7 mouse cellular contexts compared by ENCODE assay signal in genomic region chr13:102957508-102958272, GRCm38 (mm10).
DNase-seq lines count a peak whose midpoint lies in the region; ATAC-seq and TF ChIP-seq lines count a peak whose summit lies in the region.

No protein-coding gene starts in this region.

- peaks cover 11% of the 10 kb centered on the region for H3K79me3 ChIP-seq in C2C12 (ENCODE audit: low read depth)

- DNase-seq in Muller cell, postnatal 12 days (ENCODE audit: inconsistent ontology term): peak; percentile 54
- DNase-seq in mesoderm, embryonic 11.5 days (ENCODE audit: low read depth, low spot score): peak; percentile 54
- DNase-seq in stomach, postnatal 0 days (ENCODE audit: low spot score): no peak
- DNase-seq in urinary bladder, postnatal 4 days (ENCODE audit: low spot score in 2 of 2): no peak

- peak overlapping the region; percentile 50 for H3K9ac ChIP-seq in forebrain, embryonic 12.5 days
- H3K9ac ChIP-seq in intestine, embryonic 16.5 days (ENCODE audit: low read depth, low read length): peak overlapping the region; percentile 52; the same call in 1 of the 2 replicates
- peak overlapping the region; percentile 47 for H3K9ac ChIP-seq in stomach, postnatal 0 days (ENCODE audit: low read length)

- peaks cover 21% of the 10 kb centered on the region for H3K79me2 ChIP-seq in C2C12 (ENCODE audit: control insufficient read depth, insufficient read depth)

- no peaks in the 10 kb centered on the region for H3K9me3 ChIP-seq in forebrain, embryonic 12.5 days
- H3K9me3 ChIP-seq in intestine, embryonic 16.5 days (ENCODE audit: control insufficient read depth, low read length): no peaks in the 10 kb centered on the region
- H3K9me3 ChIP-seq in stomach, postnatal 0 days (ENCODE audit: control insufficient read depth, low read length): no peaks in the 10 kb centered on the region

- WGBS in forebrain, embryonic 12.5 days: 3% methylated on average over 15 of the region's 15 CpGs
- 8% methylated on average over 15 of the region's 15 CpGs for WGBS in intestine, embryonic 16.5 days
- WGBS in stomach, postnatal 0 days: 8% methylated on average over 15 of the region's 15 CpGs

- ATAC-seq in forebrain, embryonic 12.5 days (ENCODE audit: low FRiP score): peak; percentile 81
- peak; percentile 52 for ATAC-seq in intestine, embryonic 16.5 days
- ATAC-seq in stomach, postnatal 0 days (ENCODE audit: low FRiP score, low TSS enrichment): peak; percentile 42; the same call in 1 of the 2 replicates

- peak overlapping the region; percentile 64 for H3K4me2 ChIP-seq in forebrain, embryonic 12.5 days
- peak overlapping the region; percentile 60 for H3K4me2 ChIP-seq in intestine, embryonic 16.5 days (ENCODE audit: low read depth, low read length)
- peak overlapping the region; percentile 48 for H3K4me2 ChIP-seq in stomach, postnatal 0 days (replicated peaks; ENCODE audit: low read depth)

- H3K4me3 ChIP-seq in C2C12 (ENCODE audit: insufficient read depth, poor library complexity, severe bottlenecking): peak overlapping the region; percentile 26
- H3K4me3 ChIP-seq in forebrain, embryonic 12.5 days (replicated peaks): peak overlapping the region; percentile 37
- peak overlapping the region; percentile 32 for H3K4me3 ChIP-seq in intestine, embryonic 16.5 days (ENCODE audit: low read length)
- peak overlapping the region; percentile 39 for H3K4me3 ChIP-seq in stomach, postnatal 0 days (ENCODE audit: low read depth, low read length)

- TF ChIP-seq CTCF in C2C12 (IDR thresholded peaks at IDR 0.05; ENCODE audit: control insufficient read depth, insufficient read depth, insufficient read length): no peak
- peak; percentile 16; the same call in 1 of the 2 replicates for TF ChIP-seq CTCF in stomach, postnatal 0 days (IDR thresholded peaks at IDR 0.05; ENCODE audit: low read depth)

- no peaks in the 10 kb centered on the region for H3K27me3 ChIP-seq in C2C12 (ENCODE audit: control insufficient read depth, insufficient read depth, insufficient read length)
- no peaks in the 10 kb centered on the region for H3K27me3 ChIP-seq in forebrain, embryonic 12.5 days
- H3K27me3 ChIP-seq in intestine, embryonic 16.5 days (replicated peaks; ENCODE audit: control insufficient read depth, insufficient read depth, low read length): no peaks in the 10 kb centered on the region
- H3K27me3 ChIP-seq in stomach, postnatal 0 days (ENCODE audit: control insufficient read depth, insufficient read depth, low read length): no peaks in the 10 kb centered on the region

- H3ac ChIP-seq in C2C12 (ENCODE audit: control insufficient read depth, insufficient read length, low read depth): peak overlapping the region; percentile 55

- H3K36me3 ChIP-seq in C2C12 (ENCODE audit: control insufficient read depth, insufficient read depth): no peaks in the 10 kb centered on the region
- H3K36me3 ChIP-seq in forebrain, embryonic 12.5 days (replicated peaks): no peaks in the 10 kb centered on the region
- H3K36me3 ChIP-seq in intestine, embryonic 16.5 days (ENCODE audit: control insufficient read depth, insufficient read depth, low read length): no peaks in the 10 kb centered on the region
- no peaks in the 10 kb centered on the region for H3K36me3 ChIP-seq in stomach, postnatal 0 days (ENCODE audit: control insufficient read depth, insufficient read depth, low read length)

- no peak for TF ChIP-seq EP300 in stomach, postnatal 0 days (optimal IDR thresholded peaks at IDR 0.05)

- peaks cover 16% of the 10 kb centered on the region for H3K4me1 ChIP-seq in forebrain, embryonic 12.5 days
- peaks cover 5% of the 10 kb centered on the region for H3K4me1 ChIP-seq in intestine, embryonic 16.5 days (ENCODE audit: control insufficient read depth, insufficient read depth, low read length)
- H3K4me1 ChIP-seq in stomach, postnatal 0 days (replicated peaks; ENCODE audit: control insufficient read depth, insufficient read depth): no peaks in the 10 kb centered on the region

- 0 out of 2 replicates have a peak overlapping the region, but pooled peaks have one; percentile 43 for H3K27ac ChIP-seq in forebrain, embryonic 12.5 days
- no peak overlapping the region for H3K27ac ChIP-seq in intestine, embryonic 16.5 days (ENCODE audit: low read length)
- H3K27ac ChIP-seq in stomach, postnatal 0 days (replicated peaks): peak overlapping the region; percentile 70

TF ChIP-seq in C2C12, 6 proteins besides CTCF, POLR2A, EP300 and RAD21:
- TF ChIP-seq CEBPB (IDR thresholded peaks at IDR 0.05; ENCODE audit: low read depth) (no peak), MYOG (IDR thresholded peaks at IDR 0.05; ENCODE audit: control insufficient read depth, extremely low read depth, insufficient read length) (no peak), FOSL1 (IDR thresholded peaks at IDR 0.05; ENCODE audit: insufficient read depth, low read length, poor library complexity, severe bottlenecking) (no peak), MAX (IDR thresholded peaks at IDR 0.05) (no peak), MYOD1 (IDR thresholded peaks at IDR 0.05; ENCODE audit: control insufficient read depth, insufficient read length, low read depth) (no peak), USF1 (IDR thresholded peaks at IDR 0.05; ENCODE audit: low read depth) (no peak)

Comparison
In these comparisons a context has a peak if more than half of its experiments do, and no peak if none do; other contexts are left out.
1. DNase-seq: peak in Muller cell, postnatal 12 days (single experiment) and mesoderm, embryonic 11.5 days (single experiment); none in stomach, postnatal 0 days (single experiment) and urinary bladder, postnatal 4 days (0 of 2).
2. Peak in every context shown above with its lines, with median percentiles within 50 percentile points of each other: H3K4me3 ChIP-seq, ATAC-seq, H3K4me2 ChIP-seq and H3K9ac ChIP-seq.